Mouse (Mus musculus): ENCODE measurements around the gene Smpdl3b. TPM values are rescaled to one million over a fixed set of nuclear protein-coding genes. Genes with fewer than 3 reads are reported as not detected.
"Not testable (repeated sequence)": the region's sequence is repeated elsewhere in the genome, so short reads cannot be mapped to it uniquely, and the experiment has no call there.

Gene Smpdl3b
- polyA plus RNA-seq, 1 experiment from 2014 or later, result 6.7 TPM

DNA sequence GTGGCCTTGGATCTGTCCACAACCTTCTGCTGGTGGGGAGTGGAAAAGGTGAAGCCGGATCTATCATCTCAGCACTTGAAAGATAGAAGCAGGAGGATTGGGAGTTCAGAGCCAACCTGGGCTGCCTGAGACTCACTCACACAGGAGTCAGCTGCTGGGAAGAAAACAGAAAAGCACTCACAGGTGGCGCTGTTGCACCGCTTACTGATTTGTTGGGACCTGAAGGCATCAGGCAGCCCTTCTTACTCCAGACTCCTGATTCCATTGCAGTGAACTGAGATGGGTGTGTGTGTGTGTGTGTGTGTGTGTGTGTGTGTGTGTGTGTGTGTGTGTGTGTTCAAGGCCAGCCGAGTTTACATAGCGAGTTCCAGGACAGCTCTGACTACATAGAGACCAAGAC is 19.7 kb upstream of the Smpdl3b start:
- ATAC-seq (ENCODE audit: insufficient read depth, low FRiP score, low read depth), result no peak
- H3K4me3 ChIP-seq (replicated peaks), result no peak overlapping the region
- no peaks in the 10 kb centered on the region for H3K27me3 ChIP-seq (replicated peaks)
- 78% methylated on average over 5 of the region's 5 CpGs for WGBS
- no peak overlapping the region for H3K27ac ChIP-seq
- peaks cover 67% of the 10 kb centered on the region for H3K36me3 ChIP-seq
- H3K9ac ChIP-seq, result no peak overlapping the region
- no peak overlapping the region for H3K4me2 ChIP-seq
- no peaks in the 10 kb centered on the region for H3K4me1 ChIP-seq
- H3K9me3 ChIP-seq, result no peaks in the 10 kb centered on the region

GRCm38 (mm10) chr4:132774905-132775304 is 17.9 kb upstream of the Smpdl3b start:
- Histone ChIP-seq H3K4me3 (replicated peaks) (no peak overlapping the region), H3K9me3 (no peaks in the 10 kb centered on the region), H3K4me1 (no peaks in the 10 kb centered on the region), H3K27me3 (replicated peaks) (no peaks in the 10 kb centered on the region), H3K36me3 (peaks cover 77% of the 10 kb centered on the region), H3K4me2 (no peak overlapping the region), H3K9ac (no peak overlapping the region), H3K27ac (no peak overlapping the region)
- 81% methylated on average over 3 of the region's 3 CpGs for WGBS
- ATAC-seq (ENCODE audit: insufficient read depth, low FRiP score, low read depth), result no peak

DNA sequence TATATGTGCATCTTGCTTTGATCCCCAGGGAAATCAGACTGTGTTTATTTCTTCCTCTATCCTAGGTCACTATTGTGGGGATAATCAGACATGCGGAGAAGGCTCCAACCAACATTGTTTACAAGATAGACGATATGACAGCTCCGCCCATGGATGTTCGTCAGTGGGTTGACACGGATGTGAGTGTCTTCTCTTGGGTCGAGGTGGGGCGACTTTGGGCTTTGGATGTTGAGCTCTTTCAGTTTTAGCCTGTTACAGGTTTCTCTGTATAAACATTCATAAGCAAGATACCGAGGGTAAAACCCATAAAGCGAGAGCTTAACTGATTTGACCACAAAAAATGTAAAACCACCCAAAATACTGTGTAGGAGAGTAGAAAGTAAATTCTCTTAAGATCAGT is 14.7 kb upstream of the Smpdl3b start:
- no peak for ATAC-seq (ENCODE audit: insufficient read depth, low FRiP score, low read depth)
- 85% methylated on average over 9 of the region's 9 CpGs for WGBS

DNA sequence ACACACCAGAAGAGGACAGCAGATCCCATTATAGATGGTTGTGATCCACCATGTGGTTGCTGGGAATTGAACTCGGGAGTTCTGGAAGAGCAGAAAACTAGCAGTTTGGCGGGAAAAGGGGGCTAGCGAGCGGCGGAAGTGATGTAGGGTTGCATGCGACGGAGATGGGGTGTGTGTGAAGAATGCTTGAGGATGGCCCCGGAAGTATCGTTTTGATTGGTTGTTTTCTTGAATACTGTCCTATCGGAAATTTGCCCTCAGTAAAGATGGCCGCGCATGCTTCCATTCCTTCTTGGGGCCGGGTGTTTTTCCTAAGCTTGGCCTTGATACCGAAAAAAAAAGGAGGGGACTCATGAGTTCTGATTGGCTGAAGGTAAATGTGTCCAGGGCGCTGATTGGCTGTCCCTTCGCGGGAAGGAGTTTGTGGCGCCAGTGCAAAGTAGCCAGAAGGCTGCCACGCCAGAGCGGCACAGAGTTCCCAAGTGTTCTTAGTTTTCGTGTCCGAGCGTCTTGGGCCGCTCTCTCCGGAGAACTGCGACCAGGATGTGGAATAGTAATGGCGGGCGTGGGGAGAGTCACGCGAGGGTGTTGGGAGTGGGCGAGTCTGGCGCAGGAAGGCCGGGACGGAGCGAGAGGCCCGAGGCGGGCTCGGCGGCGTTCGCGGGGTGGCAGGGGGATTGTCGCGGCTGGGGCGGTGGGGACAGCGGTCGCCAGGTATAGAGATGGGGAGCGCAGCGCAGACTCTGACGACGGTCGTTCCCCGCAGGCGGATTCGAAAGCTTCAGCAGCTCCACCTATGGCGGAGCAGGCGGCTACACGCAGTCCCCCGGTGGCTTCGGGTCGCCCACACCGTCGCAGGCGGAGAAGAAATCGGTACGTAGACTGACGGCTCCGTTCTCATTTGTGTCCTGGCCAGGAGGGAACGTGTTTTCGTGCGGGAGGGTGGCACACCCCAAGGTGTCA is 11.1 kb upstream of the Smpdl3b start, which contains the start of gene Rpa2:
Gene Rpa2, plus strand, starts transcription at position 419 of the 963 bp plus-strand sequence.
- peak within 1 kb of the TSS; percentile 75 for H3K4me2 ChIP-seq
- peak; percentile 95 for ATAC-seq (ENCODE audit: insufficient read depth, low FRiP score, low read depth)
- H3K9ac ChIP-seq, result peak within 1 kb of the TSS; percentile 62
- peak within 1 kb of the TSS; percentile 93 for H3K4me3 ChIP-seq (replicated peaks)
- peak within 1 kb of the TSS; percentile 76 for H3K27ac ChIP-seq
- H3K9me3 ChIP-seq, result no peaks in the 10 kb centered on the region
- peaks cover 7% of the 10 kb centered on the region; the same call in 1 of the 2 replicates for H3K4me1 ChIP-seq
- H3K36me3 ChIP-seq, result peaks cover 21% of the 10 kb centered on the region
- WGBS, result under 1% methylated on average over 71 of the region's 71 CpGs
- H3K27me3 ChIP-seq (replicated peaks), result no peaks in the 10 kb centered on the region

More for the DNA sequence above, 14.7 kb upstream of the Smpdl3b start:
- no peaks in the 10 kb centered on the region for H3K9me3 ChIP-seq
- no peak overlapping the region for H3K4me2 ChIP-seq
- peaks cover 51% of the 10 kb centered on the region for H3K36me3 ChIP-seq
- H3K9ac ChIP-seq, result no peak overlapping the region
- no peaks in the 10 kb centered on the region for H3K27me3 ChIP-seq (replicated peaks)
- no peak overlapping the region for H3K4me3 ChIP-seq (replicated peaks)
- no peak overlapping the region for H3K27ac ChIP-seq
- peaks cover 7% of the 10 kb centered on the region; the same call in 1 of the 2 replicates for H3K4me1 ChIP-seq

DNA sequence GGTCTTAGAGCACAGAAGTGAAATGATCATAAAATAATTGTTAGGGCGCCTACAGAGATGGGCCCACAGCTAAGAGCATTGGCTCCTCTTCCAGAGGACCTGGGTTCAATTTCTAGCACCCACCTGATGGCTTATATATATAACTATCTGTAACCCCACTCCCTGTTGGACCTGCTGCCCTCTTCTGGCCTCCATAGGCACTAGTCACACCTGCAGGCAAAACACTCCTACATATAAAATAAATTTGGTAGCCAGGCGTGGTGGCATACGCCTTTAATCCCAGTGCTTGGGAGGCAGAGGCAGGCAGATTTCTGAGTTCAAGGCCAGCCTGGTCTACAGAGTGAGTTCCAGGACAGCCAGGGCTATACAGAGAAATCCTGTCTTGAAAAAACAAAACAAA is 6.1 kb upstream of the Smpdl3b start:
- H3K27me3 ChIP-seq (replicated peaks); H3K27ac ChIP-seq; H3K36me3 ChIP-seq; H3K4me2 ChIP-seq; ATAC-seq (ENCODE audit: insufficient read depth, low FRiP score, low read depth); H3K4me1 ChIP-seq; H3K9ac ChIP-seq; H3K9me3 ChIP-seq; H3K4me3 ChIP-seq (replicated peaks): not testable (repeated sequence)
- WGBS, result 81% methylated on average over 3 of the region's 3 CpGs

GRCm38 (mm10) chr4:132762602-132763001 is 5.5 kb upstream of the Smpdl3b start:
- no peak overlapping the region for H3K9ac ChIP-seq
- 65% methylated on average over 6 of the region's 6 CpGs for WGBS
- H3K4me3 ChIP-seq (replicated peaks), result no peak overlapping the region
- no peaks in the 10 kb centered on the region for H3K9me3 ChIP-seq
- no peak overlapping the region for H3K4me2 ChIP-seq
- no peaks in the 10 kb centered on the region for H3K27me3 ChIP-seq (replicated peaks)
- ATAC-seq (ENCODE audit: insufficient read depth, low FRiP score, low read depth), result no peak
- no peaks in the 10 kb centered on the region for H3K36me3 ChIP-seq
- H3K4me1 ChIP-seq, result no peaks in the 10 kb centered on the region
- H3K27ac ChIP-seq, result no peak overlapping the region

GRCm38 (mm10) chr4:132760296-132760695 is 3.2 kb upstream of the Smpdl3b start:
- no peak overlapping the region for H3K9ac ChIP-seq
- no peak overlapping the region for H3K4me2 ChIP-seq
- no peak overlapping the region for H3K27ac ChIP-seq
- H3K27me3 ChIP-seq (replicated peaks), result no peaks in the 10 kb centered on the region
- H3K4me1 ChIP-seq, result 0 out of 2 replicates have a peak, but pooled peaks cover 3% of the 10 kb centered on the region
- H3K4me3 ChIP-seq (replicated peaks), result no peak overlapping the region
- 47% methylated on average over 3 of the region's 3 CpGs for WGBS
- H3K9me3 ChIP-seq, result no peaks in the 10 kb centered on the region
- no peak for ATAC-seq (ENCODE audit: insufficient read depth, low FRiP score, low read depth)
- H3K36me3 ChIP-seq, result no peaks in the 10 kb centered on the region

GRCm38 (mm10) chr4:132757633-132758351 is 740 bp upstream of the Smpdl3b start:
- ATAC-seq (ENCODE audit: insufficient read depth, low FRiP score, low read depth), result no peak
- H3K4me1 ChIP-seq, result 0 out of 2 replicates have a peak, but pooled peaks cover 3% of the 10 kb centered on the region
- no peak overlapping the region for H3K27ac ChIP-seq
- no peaks in the 10 kb centered on the region for H3K9me3 ChIP-seq
- H3K4me3 ChIP-seq (replicated peaks), result no peak overlapping the region
- H3K9ac ChIP-seq, result no peak overlapping the region
- peak overlapping the region; percentile 93; the same call in 1 of the 2 replicates for H3K4me2 ChIP-seq
- H3K27me3 ChIP-seq (replicated peaks), result no peaks in the 10 kb centered on the region
- WGBS, result 72% methylated on average over 7 of the region's 7 CpGs
- no peaks in the 10 kb centered on the region for H3K36me3 ChIP-seq

DNA sequence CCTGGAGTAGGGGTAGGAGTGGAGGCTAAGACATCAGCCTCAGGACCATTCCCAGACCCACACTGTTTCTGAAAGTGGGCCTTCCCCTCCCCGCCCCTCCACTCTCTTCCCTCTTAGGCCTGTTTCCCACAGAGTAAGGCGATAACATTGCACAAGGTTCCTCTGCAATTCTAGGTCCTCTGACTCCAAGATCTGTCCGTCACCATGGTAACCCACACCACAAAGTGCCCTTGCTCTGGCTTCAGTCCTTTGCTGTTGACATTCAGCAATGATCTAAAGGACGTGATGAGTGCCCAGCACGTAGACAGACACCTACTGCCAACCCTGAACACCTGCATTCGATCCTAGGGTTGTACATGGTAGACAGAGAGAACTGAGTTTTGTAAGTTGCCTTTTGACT is 4.1 kb downstream of the Smpdl3b start:
- Histone ChIP-seq H3K27ac (no peak overlapping the region), H3K4me2 (no peak overlapping the region), H3K27me3 (replicated peaks) (no peaks in the 10 kb centered on the region), H3K9me3 (no peaks in the 10 kb centered on the region), H3K9ac (no peak overlapping the region), H3K4me1 (0 out of 2 replicates have a peak, but pooled peaks cover 3% of the 10 kb centered on the region), H3K36me3 (no peaks in the 10 kb centered on the region), H3K4me3 (replicated peaks) (no peak overlapping the region)
- no peak for ATAC-seq (ENCODE audit: insufficient read depth, low FRiP score, low read depth)
- 74% methylated on average over 6 of the region's 6 CpGs for WGBS

- Histone ChIP-seq H3K27ac (no peak overlapping the region), H3K27me3 (replicated peaks) (no peaks in the 10 kb centered on the region), H3K4me1 (no peaks in the 10 kb centered on the region), H3K4me2 (no peak overlapping the region), H3K9ac (no peak overlapping the region), H3K36me3 (no peaks in the 10 kb centered on the region), H3K4me3 (replicated peaks) (no peak overlapping the region), H3K9me3 (no peaks in the 10 kb centered on the region)
- ATAC-seq (ENCODE audit: insufficient read depth, low FRiP score, low read depth), result no peak
- 77% methylated on average over 6 of the region's 6 CpGs for WGBS
These were observed 7.6 kb downstream of the Smpdl3b start for GRCm38 (mm10) chr4:132749258-132749982.

DNA sequence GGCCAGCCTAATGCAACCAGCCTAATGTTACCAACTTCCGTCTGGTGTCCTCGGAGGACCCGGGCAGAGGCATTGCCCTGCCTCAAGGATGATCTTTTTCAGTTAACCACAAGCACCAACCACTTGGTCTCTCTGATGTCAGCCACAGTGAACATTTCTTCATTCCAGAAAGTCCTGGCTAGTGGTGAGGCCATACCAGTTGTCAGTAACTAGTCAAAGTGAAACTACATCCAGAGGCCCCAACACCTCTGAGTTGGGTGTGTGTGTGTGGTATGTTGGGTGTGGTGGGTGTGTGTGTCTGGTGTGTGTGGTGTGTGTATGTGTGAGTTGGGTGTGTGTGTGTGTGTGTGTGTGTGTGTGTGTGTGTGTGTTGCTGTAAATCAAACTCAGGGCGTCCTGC is 8.3 kb downstream of the Smpdl3b start:
- no peak overlapping the region for H3K9ac ChIP-seq
- H3K36me3 ChIP-seq, result no peaks in the 10 kb centered on the region
- 0 out of 2 replicates have a peak, but pooled peaks cover 5% of the 10 kb centered on the region for H3K4me1 ChIP-seq
- H3K4me2 ChIP-seq, result no peak overlapping the region
- H3K4me3 ChIP-seq (replicated peaks), result no peak overlapping the region
- WGBS, result 89% methylated on average over 4 of the region's 4 CpGs
- H3K27me3 ChIP-seq (replicated peaks), result no peaks in the 10 kb centered on the region
- H3K27ac ChIP-seq, result no peak overlapping the region
- no peak for ATAC-seq (ENCODE audit: insufficient read depth, low FRiP score, low read depth)
- H3K9me3 ChIP-seq, result no peaks in the 10 kb centered on the region

All from stomach, embryonic 15.5 days (tissue).